Mouse (Mus musculus) urinary bladder, postnatal 10 days (tissue): ENCODE measurements around the gene Dlx5.

Experiments used
- DNase-seq: peaks from one replicate; pipeline ENCODE4 v3.0.0; 2022; ENCODE audit warnings: low spot score

The Dlx5 gene

DNA sequence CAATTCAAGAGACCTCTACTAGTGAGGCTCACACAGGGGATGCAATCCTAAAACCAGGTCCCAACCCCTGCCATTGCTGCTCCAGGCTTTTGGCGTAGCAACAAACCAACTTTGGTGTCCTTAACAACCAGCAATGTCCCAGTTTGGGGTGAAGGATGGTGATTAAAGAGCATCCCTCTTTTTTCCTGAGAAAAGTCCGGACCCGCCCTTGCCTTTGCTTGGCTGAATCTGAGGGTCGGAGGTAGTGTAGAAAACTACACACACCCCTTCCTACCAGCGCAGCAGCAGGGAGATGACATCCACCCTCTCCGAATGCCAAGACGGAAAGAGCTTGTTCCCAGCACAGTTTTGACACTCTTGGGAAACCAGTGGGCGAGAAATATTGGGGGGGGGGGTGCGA is 6.2 kb downstream of the Dlx5 start:
- DNase-seq = no peak

DNA sequence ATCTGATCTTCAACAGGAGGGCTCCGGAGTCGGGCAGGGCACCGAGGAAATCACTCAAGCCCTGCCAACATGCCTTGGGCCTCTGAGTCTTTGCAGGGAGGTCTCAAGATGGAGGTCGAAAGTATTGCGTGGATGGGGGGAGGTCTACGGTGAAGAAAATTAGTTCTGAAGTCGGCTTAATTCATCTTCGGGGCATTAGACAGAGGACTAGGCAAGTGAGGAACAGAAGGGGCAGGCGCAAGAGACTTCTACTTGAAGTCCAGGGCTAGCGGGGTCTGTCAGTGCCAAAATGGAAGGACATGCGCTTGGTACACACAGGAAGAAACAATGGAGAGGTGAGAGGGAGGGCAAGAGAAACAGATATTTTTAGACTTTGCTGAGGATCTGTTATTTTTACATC is 6.7 kb downstream of the Dlx5 start:
- DNase-seq = no peak

DNA sequence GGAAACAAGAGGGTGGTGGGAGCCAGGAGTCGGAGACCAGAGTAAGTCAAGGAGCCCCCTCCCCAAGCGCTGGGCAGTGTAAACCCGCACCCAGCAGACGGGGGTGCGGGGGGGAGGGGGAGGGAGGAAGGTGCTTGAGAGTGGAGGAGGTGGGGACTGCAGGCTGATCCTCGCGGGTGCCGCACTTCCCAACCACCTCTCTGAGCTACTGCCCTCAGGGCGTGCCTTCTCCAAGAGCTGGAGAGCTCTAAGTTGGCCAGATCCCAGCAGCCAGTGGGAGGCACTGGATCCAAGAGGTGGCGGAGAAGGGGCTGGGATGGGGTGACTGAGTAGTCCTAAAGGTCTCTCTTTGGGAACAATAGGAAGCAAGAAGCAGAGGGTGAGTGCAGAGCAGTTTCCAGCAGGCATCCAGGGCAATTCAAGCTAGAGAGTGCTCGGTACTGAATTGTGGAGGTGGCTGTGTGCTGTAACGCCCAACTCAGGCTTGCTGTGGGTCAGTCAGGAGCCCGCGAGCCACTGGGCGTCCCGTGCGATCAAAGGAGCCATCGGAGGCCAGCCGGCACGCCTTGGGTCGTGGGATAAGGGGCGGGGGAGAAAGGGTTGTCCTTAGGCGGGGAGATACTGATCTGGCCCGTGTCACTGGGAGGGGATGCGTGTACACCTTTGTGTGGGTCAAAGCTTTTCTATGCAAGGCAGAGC is 7.7 kb downstream of the Dlx5 start:
- DNase-seq = no peak

DNA sequence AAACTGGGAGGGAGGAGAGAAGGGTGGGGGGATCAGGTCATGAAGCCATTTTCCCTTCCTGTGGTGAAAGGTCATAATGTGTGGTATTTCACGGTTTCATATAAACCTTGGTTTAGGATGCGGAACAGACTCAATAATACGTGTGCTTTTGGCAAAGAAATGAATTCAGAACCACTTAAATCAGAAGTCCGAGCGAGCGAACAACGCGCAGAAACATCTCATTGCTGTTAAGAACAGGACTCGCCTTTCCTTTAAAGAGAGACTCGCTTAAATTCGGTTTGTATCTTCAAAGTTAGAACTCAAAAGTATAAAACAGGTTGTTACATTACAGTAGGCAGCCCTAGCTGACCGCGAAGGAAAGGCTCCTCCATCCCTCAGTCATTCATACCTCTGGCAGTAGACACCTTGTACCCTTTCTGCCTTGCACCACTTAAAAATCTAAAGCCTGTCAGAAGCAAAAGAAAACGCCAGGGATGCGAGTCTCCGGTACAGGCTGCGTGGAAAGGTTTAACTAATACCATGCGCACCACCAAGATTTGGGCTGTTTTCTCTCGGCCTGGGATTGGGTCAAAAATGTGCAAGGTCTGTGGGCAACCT is 8.3 kb downstream of the Dlx5 start:
- DNase-seq = no peak

DNA sequence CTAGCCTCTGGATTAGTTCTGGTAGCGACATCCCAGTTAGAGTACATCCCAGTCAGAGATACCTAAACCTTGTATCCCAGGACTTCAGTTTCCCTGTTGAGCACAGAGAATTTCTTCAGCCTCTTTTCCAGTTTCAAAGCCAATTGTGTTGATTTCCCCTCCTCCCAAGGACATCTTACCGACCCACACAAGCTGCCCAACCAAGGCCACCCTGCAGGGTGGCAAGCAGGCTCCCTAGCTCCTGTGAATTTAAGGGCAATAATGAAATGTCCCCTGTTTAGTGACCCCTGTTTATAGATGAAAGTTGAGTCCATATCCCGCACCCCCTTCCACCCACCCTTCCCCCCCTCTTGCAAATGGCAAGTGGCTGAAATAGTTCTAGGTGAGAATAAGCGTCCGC is 9.0 kb downstream of the Dlx5 start:
- DNase-seq = no peak

DNA sequence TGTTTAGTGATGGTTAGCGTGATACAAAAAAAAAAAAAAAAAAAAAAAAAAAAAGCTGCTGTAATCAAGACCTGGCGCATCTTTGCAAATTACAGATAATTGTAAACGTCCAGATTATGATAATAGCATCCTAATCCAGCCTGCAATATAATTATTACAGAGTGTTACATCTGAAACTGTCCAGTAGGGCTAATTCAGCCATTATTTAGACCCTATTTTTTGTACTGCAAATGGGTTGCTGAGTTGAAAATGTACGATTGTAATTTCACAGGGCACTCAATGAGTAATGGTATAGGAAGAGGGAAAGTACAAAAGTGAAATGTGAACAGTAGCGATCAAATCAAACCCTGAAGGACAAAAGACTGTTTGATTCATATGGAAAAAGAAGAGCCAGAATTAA is 10.2 kb downstream of the Dlx5 start:
- DNase-seq = no peak

DNA sequence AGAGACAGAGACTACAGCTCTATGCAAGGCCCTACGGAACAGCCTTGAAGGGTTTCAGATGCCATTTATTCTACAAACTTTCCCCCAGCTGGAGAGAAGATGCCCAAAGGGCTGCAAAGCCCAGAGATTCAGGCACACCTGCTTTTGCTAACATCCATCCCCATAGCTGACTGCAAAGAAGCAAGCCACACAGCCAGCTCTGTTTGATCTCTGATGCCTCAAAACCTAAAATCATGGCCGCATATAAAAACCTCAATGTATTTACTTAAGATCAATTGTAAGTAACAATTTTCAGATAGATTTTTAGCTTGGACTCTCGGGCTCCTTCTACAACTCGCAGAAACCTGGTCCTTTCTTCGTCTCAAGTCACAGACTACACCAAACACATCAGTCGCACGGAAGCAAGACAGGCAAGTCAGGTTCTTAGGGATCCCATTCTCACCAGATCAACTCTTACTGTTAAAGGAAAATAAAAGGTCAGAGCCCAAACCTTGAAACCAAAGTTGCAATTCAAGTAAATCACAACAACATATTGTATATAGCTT is 10.9 kb downstream of the Dlx5 start:
- DNase-seq = no peak

DNA sequence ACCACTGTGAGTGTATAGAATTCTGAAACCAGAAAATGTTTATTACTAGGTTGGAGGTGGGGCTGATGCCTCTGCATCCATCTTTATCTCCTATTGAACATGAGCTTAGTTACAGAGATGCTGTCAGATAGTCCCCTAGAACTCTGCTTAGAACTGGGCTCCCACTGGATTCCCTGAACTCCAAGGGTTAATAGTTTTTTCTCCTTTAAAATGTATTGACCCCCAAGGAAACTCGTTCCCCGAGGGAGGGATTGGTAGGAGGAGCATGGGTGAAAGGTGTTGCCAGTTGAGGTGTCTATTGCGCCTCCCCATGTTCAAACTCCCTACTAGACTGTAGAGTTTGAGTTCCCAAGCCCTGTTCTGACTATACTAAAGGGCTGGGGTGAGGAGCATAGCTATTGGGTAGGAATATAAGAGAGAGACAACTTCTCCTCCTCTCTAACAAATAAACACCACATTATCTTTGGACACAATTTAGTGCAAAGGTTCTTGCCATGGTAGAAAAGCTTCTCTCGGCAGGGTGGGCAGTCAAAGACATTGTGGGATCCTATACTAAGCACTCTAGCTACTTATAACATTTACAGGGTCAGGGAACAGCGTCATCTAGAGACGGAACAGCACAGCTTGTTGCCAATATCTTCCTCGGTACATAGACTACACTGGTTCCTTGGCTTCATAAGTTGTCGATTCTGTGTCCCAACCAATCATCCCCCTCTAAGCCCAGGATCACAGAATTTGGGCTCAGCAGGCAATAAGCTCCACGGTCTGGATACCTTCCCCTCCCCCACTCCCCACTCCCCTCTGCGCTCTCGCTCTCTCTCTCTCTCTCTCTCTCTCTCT is 11.7 kb downstream of the Dlx5 start:
- no peak for DNase-seq

DNA sequence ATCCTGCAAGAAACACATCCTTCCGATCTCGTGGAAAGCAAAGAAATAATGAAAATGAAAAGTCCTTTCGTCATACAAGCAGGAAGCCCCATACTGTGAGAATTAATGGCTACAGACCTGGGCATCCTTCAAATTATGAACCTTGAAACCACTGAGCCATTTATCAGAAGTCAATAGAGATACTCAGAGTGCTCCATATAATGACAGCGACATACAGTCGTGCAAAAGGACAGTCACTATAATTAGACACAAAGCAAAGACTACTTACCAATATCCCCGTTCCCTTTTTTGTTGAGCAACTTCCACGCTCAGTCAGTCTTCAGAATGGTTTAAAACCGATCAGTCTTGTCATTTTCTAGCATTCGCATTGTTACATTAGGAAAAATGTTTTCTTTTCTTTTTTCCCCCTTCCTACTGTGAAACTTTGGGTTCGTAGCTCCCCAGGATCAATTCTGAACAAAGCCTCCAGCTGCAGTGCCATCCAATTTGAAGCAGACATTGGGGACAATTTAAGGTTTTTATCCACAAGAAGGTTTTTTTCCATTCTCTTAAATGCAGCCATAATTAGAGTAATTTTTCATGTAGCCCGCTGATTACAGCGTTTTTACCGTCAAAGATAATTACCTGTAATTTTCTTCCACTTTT is 12.7 kb downstream of the Dlx5 start:
- DNase-seq = no peak

DNA sequence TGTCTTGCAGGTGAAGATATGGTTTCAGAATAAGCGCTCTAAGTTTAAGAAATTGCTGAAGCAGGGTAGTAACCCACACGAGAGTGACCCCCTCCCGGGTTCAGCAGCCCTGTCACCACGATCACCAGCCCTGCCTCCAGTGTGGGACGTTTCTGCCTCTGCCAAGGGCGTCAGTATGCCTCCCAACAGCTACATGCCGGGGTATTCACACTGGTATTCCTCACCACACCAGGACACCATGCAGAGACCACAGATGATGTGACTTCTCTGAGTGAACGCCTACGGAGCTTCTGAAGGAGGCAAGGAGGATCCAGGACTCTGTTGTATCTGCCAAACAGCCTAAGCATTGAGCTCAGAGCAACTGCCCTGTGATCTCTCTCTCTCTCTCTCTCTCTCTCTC is 14.9 kb downstream of the Dlx5 start:
- DNase-seq = no peak

DNA sequence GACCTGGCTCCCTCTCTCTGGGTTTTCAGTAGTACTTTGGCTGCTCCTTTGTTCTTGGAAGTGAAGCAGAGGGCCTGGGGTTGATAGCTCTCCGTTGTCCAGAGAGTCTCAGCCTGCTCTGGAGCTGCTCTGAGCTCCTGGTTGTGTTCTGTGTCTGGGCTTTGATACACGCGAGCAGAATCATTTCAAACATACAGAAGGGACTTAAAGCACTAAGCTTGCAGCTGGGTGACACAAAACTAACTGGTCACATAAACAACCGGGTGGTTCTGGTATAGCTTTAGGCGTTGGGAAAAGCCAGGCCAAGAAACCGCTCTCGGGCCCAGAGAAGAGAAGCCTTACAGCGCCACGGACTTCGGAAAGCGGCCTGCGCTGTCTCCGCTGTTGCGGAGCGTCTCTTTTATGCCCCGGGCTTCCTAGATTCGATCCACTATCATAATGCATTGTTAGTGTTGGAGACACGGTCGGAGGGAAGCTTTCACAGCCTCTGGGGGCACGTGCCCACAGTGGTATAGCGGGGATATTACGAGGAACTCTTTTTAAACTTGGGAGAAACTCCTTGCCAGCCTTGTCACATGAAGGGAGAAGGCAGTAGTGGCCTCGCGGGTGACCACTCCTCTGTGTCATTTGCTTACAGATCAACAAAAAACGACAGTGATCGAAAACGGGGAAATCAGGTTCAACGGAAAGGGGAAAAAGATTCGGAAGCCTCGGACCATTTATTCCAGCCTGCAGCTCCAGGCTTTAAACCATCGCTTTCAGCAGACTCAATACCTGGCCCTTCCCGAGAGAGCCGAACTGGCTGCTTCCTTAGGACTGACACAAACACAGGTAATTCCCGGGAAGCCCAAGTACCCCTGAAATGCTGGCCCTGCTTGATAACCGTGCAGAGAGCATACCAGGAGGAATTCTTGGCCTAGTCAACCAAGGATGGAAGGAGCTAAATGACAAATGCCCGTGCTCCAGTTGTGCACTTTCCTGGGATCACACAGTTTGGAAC is 17.1 kb downstream of the Dlx5 start:
- DNase-seq = no peak

DNA sequence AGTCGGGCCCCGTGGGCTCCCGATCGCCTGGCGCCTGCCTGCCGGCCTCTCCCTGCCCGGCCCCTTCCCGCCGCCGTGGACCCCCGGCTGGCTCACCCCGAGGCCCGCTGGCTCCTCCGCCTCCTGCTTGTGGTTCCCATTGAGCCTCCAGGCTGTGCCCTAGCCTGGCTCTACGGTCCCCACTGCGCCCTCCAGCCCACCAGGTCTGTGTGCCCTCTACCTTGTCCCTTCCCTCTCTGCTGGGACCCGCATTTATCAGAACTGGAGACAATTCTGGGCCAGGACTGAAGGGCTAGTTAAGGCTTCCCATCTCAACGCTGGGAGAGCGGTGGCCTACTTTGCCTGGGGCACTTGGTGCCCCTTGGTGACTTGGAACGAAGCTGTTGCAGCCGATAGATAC is 17.9 kb downstream of the Dlx5 start:
- DNase-seq = no peak

DNA sequence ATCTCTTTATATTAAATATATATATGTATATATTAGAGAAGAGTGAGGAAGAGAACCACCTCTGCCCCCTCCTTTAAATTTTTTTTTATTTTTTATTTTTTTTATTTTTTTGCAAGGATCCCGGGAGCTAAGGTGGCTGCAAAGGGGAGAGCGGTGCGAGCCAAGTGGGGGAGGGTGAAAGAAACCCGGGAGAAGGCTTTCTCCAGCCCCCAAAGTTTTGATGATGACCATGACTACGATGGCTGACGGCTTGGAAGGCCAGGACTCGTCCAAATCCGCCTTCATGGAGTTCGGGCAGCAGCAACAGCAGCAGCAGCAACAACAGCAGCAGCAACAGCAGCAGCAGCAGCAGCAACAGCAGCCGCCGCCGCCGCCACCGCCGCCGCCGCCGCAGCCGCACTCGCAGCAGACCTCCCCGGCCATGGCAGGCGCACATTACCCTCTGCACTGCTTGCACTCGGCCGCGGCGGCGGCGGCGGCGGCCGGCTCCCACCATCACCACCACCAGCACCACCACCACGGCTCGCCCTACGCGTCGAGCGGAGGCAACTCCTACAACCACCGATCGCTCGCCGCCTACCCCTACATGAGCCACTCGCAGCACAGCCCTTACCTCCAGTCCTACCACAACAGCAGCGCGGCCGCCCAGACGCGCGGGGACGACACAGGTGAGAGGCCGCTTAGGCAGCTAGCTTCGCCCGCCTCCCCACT is 18.6 kb downstream of the Dlx5 start, which contains the start of gene Dlx6:
TSS of gene Dlx6 (plus strand) at position 175 of the 711 bp plus-strand sequence.
- DNase-seq = no peak

DNA sequence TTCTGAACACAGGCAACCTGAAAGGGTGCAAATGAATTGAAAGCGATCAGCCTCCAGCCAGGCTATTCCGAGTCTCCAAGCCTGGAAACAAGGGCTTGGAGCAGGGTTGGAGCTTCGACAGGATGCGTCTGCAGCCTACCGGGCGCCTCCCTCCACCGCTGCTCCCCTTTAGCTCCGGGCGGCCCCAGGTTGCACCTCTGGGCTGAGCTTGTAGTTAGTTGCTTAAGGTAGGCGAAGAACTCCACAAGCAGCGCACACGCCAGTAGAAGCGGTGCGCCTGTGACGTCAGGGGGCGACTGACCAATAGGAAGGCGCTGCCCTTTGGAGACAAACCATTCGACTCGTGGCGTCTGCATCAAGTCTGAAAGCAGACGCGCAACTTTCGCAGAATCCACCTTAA is 19.3 kb downstream of the Dlx5 start:
- no peak for DNase-seq

DNA sequence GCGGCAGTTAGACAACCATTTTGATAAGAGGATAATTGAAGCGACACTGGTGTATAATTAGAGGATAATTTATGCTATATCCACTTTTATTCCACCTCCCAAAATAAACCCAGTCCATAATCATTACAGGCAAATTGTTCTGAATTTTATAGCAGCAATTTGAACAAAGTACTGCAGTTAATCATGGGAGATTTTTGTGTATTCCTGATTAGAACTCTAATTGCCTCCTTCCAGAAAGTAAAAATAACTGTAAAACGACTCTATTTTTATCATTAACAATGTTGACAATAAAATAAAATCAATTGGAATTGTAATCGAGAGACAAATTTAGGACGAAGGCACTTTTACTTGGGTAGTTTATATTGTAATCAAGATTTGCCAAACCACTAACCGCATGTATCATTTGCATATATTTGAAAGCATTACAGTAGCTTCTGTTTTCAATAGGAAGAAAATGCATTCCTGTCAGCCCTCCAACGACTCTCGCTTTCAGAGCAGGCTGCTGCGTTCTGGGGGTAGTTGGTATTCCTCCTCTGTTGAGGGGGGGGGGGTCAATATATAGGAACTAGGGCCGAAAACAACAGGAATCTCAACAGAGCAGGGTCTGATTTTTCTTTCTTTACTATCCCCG is 20.0 kb downstream of the Dlx5 start:
- DNase-seq = no peak

DNA sequence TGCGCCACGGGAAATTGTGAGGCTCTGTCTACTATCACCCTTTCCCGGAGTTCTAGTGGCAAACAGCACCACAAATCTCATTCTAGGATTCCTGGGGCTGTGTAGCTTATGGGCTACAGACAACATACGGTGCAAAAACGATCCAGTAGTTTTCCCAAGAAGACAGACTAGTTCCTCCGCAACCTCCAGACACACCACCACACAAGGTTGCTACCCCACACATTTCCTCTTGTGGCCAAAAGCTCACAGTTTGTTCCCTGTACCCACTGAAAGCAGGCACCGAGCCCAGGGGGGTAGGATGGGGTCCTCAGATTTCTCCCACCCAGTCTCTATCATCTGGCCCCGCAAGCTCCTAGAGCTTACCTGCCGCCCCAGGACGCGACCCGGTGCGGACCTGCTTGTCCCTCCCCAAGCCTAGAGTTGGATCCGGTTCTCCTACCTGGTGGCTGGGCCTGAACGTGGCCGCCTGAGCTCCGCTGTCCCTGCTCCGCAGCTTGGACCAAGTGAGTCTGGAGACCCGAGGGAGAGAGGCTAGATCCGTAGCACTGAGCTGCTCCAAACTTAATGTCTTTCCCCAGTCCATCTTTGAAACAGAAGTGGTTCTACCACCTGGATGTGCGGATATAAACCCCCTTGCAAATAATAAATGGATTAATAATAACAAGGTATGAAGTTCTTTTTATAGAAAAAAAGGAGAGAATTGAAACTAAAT is 20.6 kb downstream of the Dlx5 start:
- no peak for DNase-seq

DNA sequence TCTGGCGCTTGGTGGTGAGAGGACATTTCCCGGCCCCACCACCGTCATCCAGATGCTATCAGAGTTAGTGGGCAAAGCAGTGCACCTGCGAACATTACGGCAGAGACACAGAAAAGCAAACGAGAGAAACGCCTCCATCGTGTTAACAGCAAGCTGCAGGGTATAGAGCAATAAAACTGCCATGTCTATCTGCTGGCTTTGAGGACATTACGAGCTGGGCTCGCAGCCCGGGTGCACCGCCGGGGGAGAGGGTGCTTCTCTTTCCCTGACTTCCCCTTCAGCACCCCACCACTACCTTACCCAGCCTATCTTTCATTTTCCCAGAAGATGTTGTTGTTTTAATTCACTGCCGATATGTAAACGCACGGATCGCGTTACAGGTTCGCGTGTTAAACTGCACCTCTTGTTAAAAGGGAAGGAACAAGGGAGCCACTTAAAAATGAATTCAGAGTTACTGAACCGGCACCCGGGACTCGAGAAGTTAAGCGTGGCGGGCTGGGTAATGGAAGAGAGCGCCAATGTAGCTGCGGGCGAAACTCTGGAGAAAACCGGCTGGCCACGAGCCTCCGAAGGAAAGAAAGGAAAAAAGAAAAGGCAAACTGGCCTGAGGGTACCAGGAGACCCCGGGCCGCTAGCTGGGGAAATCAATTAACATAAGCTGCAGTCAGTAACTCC is 21.3 kb downstream of the Dlx5 start:
- no peak for DNase-seq

DNA sequence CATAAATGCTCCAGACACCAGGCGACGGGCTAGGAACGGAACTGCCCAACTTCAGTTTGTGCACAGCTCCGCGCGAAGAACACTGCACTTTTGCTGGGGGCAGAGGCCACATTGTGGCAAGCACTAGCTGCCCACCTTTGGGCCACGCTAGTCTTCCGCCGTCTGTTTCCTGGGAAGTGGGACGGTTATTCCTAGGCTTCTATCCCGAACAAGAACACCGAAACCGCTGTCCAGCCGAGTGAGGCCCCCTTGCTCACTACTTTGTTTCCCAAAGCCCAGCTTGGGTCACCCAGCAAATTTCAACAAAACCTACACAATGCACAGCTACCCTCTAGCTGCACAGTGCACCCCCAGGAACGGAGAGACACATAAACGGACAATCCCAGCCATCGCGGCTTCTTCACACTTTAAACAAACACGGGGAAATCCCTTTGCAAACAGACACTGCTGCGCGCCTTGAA is 21.9 kb downstream of the Dlx5 start:
- DNase-seq = no peak
